Mouse (Mus musculus) layer of hippocampus, adult 9-10 months (tissue): ENCODE measurements at regions not wholly inside any gene's neighbourhood (a gene's known extent, or its start where the extent isn't known, plus 50 kb on each side); places are given as distances from the start of the nearest gene placed in this dataset.
"Not testable (repeated sequence)": the region's sequence is repeated elsewhere in the genome, so short reads cannot be mapped to it uniquely, and the experiment has no call there.

ENCODE experiments used
- DNase-seq: peaks from one replicate; pipeline ENCODE4 v3.0.0; 2022; ENCODE audit warnings: low spot score

DNA sequence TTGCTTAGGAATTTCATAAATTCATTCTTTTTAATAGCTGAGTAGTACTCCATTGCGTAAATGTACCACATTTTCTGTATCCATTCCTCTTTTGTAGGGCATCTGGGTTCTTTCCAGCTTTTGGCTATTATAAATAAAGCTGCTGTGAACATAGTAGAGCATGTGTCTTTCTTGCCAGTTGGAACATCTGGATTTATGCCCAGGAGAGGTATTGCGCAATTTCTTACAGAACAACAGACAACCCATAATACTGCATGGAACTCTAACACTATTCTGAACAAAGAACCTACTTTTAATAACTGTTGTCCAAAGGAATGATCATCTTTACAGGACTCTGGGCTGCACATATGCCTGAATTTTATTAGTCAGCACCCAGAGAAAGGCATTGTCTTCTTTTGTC lies 373.4 kb downstream of the Casp12 start:
- not testable (repeated sequence) for DNase-seq

DNA sequence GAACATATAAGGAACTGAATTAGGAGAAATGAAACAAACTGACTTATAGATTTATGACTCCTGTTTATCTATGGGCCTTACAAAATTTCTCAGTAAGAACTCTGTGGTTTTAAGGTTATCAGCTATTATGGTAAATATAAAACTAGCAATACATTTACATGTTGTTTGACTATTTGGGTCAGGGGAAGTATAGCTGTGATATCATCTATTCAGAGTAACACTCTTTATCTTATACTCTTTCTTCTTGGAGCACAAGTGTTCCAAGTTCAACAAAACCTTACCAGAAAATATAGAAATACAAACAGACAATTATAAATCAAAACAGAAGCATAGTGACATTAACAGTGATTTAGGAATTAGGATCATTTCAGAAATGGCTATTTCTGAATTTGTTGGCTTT lies 383.6 kb downstream of the Casp12 start:
- no peak for DNase-seq

DNA sequence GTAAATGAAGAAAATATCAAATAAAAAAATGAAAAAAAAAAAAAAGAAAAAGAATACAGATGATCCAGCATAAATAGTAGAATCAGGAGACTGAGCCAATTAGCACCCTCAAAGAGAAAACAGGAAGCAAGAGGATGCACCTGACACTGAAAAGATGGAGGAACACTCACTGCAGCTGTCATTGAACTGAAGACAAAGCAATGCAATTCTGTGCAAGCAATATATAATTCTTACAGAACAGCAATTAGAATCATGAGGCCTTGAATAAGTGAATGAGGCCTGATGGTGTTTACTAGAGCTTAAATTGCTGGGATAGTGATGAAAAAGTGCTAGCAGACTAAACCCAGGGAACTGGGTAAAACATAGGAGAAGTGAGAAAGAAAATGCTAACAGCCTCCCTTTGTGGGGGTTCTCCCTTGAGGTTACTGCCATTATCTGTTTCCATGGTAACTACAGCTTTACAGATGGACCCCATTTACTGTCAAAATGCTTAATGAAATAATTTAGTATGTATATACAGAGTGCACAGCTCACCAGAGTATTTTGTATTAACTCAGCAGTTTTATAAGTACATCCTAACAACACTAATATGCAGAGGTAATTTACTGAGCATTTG lies 407.6 kb downstream of the Casp12 start:
- DNase-seq: no peak

DNA sequence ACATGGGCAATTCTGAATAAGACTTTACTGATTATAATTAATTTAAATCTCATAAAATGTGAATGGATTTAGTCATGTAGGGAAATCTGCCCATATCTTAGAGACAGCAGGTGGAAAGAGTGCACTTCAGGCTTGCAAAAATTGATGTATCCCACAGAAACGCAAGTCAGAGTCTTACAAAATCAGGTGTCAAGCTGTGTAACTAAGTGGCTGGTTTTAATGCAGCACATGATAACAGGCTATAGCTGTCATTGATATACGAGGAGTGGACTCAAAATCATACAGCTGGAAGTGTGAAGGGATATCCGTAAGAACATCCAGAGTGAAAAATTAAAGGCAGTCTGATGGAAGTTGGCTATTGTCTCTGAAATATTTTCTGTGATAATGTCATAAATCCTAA lies 408.6 kb downstream of the Casp12 start:
- no peak for DNase-seq

DNA sequence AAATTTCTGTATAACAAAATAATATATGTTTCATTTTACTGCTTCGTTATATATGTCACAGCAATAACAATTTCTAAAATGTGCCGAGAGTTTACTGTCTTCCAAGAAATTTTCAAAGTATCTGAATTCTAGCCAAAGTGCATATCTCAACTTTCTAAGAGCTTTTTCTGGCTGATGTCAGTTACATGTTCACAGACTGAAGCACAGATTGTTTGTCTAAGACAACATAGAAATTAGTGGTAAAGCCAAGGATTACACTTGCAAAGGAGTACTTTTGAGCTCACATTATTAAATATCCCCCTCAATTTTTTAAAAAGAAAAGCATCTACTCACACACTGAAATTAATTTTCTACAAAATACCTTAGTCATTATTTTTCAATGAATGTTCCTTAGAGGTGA lies 407.2 kb upstream of the Pdgfd start:
- DNase-seq: no peak

DNA sequence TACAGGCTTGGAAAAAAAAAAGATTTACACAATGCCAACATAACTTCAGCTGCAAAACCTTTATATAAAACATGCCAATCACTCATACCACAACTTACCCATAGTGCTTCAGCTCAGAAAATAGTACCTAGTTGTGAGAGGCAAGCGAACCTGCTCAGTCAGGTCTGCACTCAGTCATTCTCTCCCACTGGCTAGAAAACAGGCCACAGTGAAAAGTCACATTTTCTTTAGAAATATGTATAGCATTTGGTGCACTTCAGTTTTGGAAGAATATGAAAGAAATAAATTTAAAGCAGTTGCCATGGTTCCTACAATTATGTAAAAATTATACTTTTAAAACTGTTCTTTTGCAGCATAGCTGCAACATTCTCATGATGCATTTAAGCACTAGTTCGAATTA lies 398.5 kb upstream of the Pdgfd start:
- DNase-seq: no peak

DNA sequence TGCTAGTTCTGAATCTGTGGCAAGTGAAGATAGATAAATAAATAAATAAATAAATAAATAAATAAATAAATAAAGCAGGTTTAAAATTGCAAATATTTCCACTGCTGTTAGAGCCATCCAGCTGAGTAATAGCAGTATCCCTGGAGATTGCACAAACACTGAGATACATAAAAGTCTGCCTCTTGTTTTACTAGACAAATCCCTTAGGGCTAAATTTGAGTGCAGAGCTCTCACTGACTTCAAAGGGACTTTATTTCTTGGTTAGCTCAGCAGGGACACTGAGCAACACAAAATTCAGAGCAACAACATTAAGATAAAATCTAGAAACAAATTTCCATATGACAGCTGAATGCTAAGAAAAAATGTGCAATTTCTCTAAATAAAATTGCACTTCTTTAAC lies 397.2 kb upstream of the Pdgfd start:
- DNase-seq: no peak
